Mouse (Mus musculus) liver, postnatal 0 days (tissue): ENCODE measurements around the gene Mrps15. TPM values are rescaled to one million over a fixed set of nuclear protein-coding genes. Genes with fewer than 3 reads are reported as not detected.

Experiments
- ATAC-seq: fragments of 200-750 bp; cut with Nextera tagmentation; 2 replicates; pipeline ENCODE4 v1.8.0; 2017; ENCODE audit warnings: mild to moderate bottlenecking, moderate library complexity
- DNase-seq: peaks from one replicate; pipeline ENCODE4 v3.0.0-alpha.2; 2016
- H3K27ac ChIP-seq: fragments of 300-500 bp; sonication (generic); 2 replicates; pipeline ENCODE4 v1.5.1; 2014; ENCODE audit warnings: antibody characterized with exemption, moderate library complexity, mild to moderate bottlenecking, low read depth
- H3K27me3 ChIP-seq: fragments of 300-500 bp; sonication (generic); 2 replicates; pipeline ENCODE4 v1.6.1; 2014; ENCODE audit warnings: low read length, control low read depth, mixed read lengths; ENCODE audit not compliant: insufficient read depth
- H3K36me3 ChIP-seq: fragments of 300-500 bp; sonication (generic); replicated peaks from 2 replicates; pipeline ENCODE4 v1.6.1; 2014; ENCODE audit warnings: mild to moderate bottlenecking, control low read depth, low read length, moderate library complexity, mixed read lengths; ENCODE audit not compliant: insufficient read depth
- H3K4me1 ChIP-seq: fragments of 300-500 bp; sonication (generic); 2 replicates; pipeline ENCODE4 v1.6.1; 2014; ENCODE audit warnings: antibody characterized with exemption, mild to moderate bottlenecking, control low read depth; ENCODE audit not compliant: insufficient read depth
- H3K4me2 ChIP-seq: fragments of 300-500 bp; sonication (generic); 2 replicates; pipeline ENCODE4 v1.6.1; 2014; ENCODE audit warnings: low read depth, mild to moderate bottlenecking, low read length, moderate library complexity, mixed read lengths
- H3K4me3 ChIP-seq: fragments of 300-500 bp; sonication (generic); 2 replicates; pipeline ENCODE4 v1.5.1; 2014; ENCODE audit warnings: low read depth, low read length
- H3K9ac ChIP-seq: fragments of 300-500 bp; sonication (generic); replicated peaks from 2 replicates; pipeline ENCODE4 v1.6.1; 2014; ENCODE audit warnings: mild to moderate bottlenecking, moderate library complexity
- H3K9me3 ChIP-seq: fragments of 300-500 bp; sonication (generic); 2 replicates; pipeline ENCODE4 v1.6.1; 2016; ENCODE audit warnings: mild to moderate bottlenecking, control low read depth, low read length, mixed read lengths
- CTCF ChIP-seq: sonication (generic); IDR thresholded peaks from 2 replicates; pipeline ENCODE4 v1.5.1; 2016; ENCODE audit warnings: antibody characterized with exemption, low read depth
- EP300 ChIP-seq: IDR thresholded peaks from 2 replicates; pipeline ENCODE4 v1.6.1; 2016; ENCODE audit warnings: antibody characterized with exemption, low read depth, mild to moderate bottlenecking
- WGBS: fragments of 180-500 bp; shearing (Covaris S2); extraction: QIAGEN DNeasy Blood & Tissue Kit; methylation state at CpG from one replicate; pipeline ENCODE4 v1.1.7; 2014; ENCODE audit not compliant: insufficient replicate concordance; 5-methylcytosine and 5-hydroxymethylcytosine counted together
- polyA plus RNA-seq: library from polyadenylated mRNA; unstranded; fragments of >200 nt; fragmentation: Nextera tagmentation; extraction: Ambion mirVana; gene quantifications from 2 replicates; pipeline ENCODE4 v1.2.1, GENCODE M21; 2015

The Mrps15 gene
- polyA plus RNA-seq, 1 experiment from 2014 or later, result 57.2 TPM

DNA sequence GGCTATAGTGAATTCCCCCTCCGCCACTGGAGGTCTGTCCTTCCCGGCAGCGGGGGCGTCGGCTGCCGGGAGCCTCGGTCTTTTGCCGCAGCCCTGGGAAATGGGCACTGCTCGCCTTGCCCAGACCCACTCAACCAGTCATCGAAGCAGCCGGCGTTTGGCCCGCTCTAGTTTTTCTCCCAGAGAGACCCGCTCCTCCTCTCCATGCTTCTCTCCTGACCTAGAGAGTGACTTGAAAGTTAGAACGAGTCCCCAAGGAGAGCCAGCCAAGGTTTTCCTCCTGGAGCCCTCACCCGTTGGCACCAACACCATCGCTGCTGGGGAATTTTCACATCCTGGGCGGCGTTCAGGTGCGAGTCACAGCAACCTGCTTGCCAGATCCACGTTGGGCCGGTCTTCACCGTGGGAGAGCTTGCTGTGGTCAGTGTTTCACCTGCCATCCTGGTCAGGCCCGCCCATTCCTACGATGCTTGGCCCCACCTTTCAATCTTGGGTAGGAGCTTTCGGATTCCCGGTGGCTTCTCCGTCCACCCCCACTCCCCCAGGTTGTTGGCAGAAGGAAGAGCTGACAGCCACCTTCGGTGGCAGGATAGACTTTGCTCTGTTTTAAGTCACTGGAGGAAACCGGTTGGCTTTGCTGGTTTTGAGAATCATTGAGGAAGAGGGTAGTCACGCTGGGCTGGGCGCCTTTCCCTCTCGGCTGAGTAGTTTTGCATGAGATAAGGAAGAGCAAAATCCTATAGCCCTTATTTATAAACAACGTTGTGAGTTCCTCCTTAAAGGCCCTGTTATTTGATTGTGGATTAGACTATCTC is 57.7 kb downstream of the Mrps15 start:
- TF ChIP-seq CTCF (no peak), EP300 (no peak)
- Histone ChIP-seq H3K27me3 (no peaks in the 10 kb centered on the region), H3K4me3 (peak overlapping the region; percentile 90), H3K9ac (peak overlapping the region; percentile 89), H3K4me2 (peak overlapping the region; percentile 99), H3K27ac (peak overlapping the region; percentile 94), H3K36me3 (no peaks in the 10 kb centered on the region), H3K4me1 (peaks cover 57% of the 10 kb centered on the region), H3K9me3 (no peaks in the 10 kb centered on the region)
- DNase-seq, result peak; percentile 50
- no peak; the same call in 1 of the 2 replicates for ATAC-seq
- 1% methylated on average over 33 of the region's 34 CpGs for WGBS

Other genes with a start within 250 kb of the Mrps15 start
- gene Csf3r, start 22.4 kb upstream of the Mrps15 start, polyA plus RNA-seq, result 2.3 and 2.8 TPM in 2 replicates
- gene Oscp1, start 11.6 kb downstream of the Mrps15 start, polyA plus RNA-seq, result 0.90 and 1.5 TPM in 2 replicates
- gene Lsm10, start 49.7 kb downstream of the Mrps15 start, polyA plus RNA-seq, result 24.7 and 27.7 TPM in 2 replicates
- 11.3 and 12.1 TPM in 2 replicates for gene Stk40, start 57.0 kb downstream of the Mrps15 start, polyA plus RNA-seq
- gene Eva1b, start 100.8 kb downstream of the Mrps15 start, polyA plus RNA-seq, result 17.1 and 17.7 TPM in 2 replicates
- 2.4 and 2.7 TPM in 2 replicates for gene Sh3d21, start 116.6 kb downstream of the Mrps15 start, polyA plus RNA-seq
- gene Thrap3, start 155.8 kb downstream of the Mrps15 start, polyA plus RNA-seq, result 47.8 and 62.4 TPM in 2 replicates
- gene Map7d1, start 209.4 kb downstream of the Mrps15 start, polyA plus RNA-seq, result 7.2 and 10.0 TPM in 2 replicates
- gene Trappc3, start 215.4 kb downstream of the Mrps15 start, polyA plus RNA-seq, result 39.0 and 39.2 TPM in 2 replicates
- 0.25 and 0.26 TPM in 2 replicates for gene Col8a2, start 239.9 kb downstream of the Mrps15 start, polyA plus RNA-seq